Mouse (Mus musculus): ENCODE measurements at regions not wholly inside any gene's neighbourhood (a gene's known extent, or its start where the extent isn't known, plus 50 kb on each side); places are given as distances from the start of the nearest gene placed in this dataset.

DNA sequence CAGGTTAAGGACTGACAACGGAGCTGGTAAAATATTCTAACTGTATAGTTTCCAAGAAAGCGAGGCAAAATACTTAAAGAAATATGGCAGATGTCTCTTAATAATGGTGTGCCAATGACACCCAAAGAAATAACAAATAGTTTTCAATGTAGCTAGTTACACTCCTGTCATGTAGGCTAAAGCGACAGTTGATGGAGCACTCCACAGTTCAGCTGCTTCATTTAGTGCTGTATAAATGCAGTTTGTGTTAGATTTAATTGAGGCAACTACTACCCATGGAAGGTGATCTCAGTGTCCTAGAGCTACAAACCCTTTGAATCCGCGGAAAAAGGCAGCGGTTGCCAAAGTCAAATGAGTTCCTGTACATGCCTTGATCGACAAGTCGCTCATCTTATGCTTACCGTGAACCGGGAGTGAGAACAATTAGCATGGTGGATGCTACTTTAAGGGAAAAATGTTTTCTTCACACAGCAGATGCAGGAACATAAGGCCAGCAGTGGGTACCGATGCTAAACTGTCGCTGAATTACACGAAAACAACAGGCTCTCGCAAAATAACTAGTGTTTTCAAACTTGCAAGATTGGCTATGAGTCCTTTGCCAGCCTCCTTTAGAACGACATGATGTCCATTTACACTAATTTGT, 961.4 kb downstream of the Mat2b start:
- Histone ChIP-seq H3K4me3 (ENCODE audit: insufficient read depth, low read depth, low read length) (no peak overlapping the region), H3K27me3 (ENCODE audit: control insufficient read depth, insufficient read depth, low read length) (no peaks in the 10 kb centered on the region), H3K4me1 (ENCODE audit: control insufficient read depth, insufficient read depth, low read length) (no peaks in the 10 kb centered on the region), H3K9ac (ENCODE audit: low read depth, low read length) (no peak overlapping the region), H3K79me2 (ENCODE audit: control insufficient read depth, insufficient read depth, low read length) (no peaks in the 10 kb centered on the region), H3K36me3 (ENCODE audit: control insufficient read depth, insufficient read depth, low read length) (no peaks in the 10 kb centered on the region), H3K27ac (replicated peaks; ENCODE audit: insufficient read depth, low read depth, low read length) (no peak overlapping the region)
- DNase-seq (ENCODE audit: extremely low read depth, low read depth, low spot score), result no peak
- WGBS, result 90% methylated on average over 15 of the region's 15 CpGs
- TF ChIP-seq CTCF (IDR thresholded peaks at IDR 0.05; ENCODE audit: low read depth, low read length) (no peak), POLR2A (IDR thresholded peaks at IDR 0.05; ENCODE audit: extremely low read depth, insufficient read depth, low read length) (no peak)

DNA sequence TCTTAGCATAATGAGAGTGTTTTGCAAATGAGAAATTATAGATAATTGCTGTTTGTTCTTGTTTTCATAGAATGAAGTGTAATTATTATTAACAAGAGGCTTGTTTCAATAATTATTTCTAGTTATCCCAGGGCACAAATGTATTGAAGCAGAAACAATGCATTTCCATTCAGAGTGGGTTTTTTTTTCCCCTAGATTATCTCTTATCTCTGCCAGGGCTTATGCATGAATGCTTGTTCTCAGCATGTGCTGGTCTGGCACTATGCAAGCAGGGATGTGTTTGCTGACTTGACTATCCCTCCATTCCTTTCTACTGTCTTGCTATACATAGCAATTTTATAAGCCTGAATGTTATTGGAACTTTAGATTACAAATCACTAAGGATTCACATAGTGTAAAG, 971.4 kb downstream of the Mat2b start:
- Histone ChIP-seq H3K9ac (ENCODE audit: low read depth, low read length) (no peak overlapping the region), H3K4me1 (ENCODE audit: control insufficient read depth, insufficient read depth, low read length) (no peaks in the 10 kb centered on the region), H3K36me3 (ENCODE audit: control insufficient read depth, insufficient read depth, low read length) (no peaks in the 10 kb centered on the region), H3K27ac (replicated peaks; ENCODE audit: insufficient read depth, low read depth, low read length) (no peak overlapping the region), H3K4me3 (ENCODE audit: insufficient read depth, low read depth, low read length) (no peak overlapping the region), H3K27me3 (ENCODE audit: control insufficient read depth, insufficient read depth, low read length) (no peaks in the 10 kb centered on the region), H3K79me2 (ENCODE audit: control insufficient read depth, insufficient read depth, low read length) (no peaks in the 10 kb centered on the region)
- no peak for DNase-seq (ENCODE audit: extremely low read depth, low read depth, low spot score)
- TF ChIP-seq POLR2A (IDR thresholded peaks at IDR 0.05; ENCODE audit: extremely low read depth, insufficient read depth, low read length) (no peak), CTCF (IDR thresholded peaks at IDR 0.05; ENCODE audit: low read depth, low read length) (no peak)

DNA sequence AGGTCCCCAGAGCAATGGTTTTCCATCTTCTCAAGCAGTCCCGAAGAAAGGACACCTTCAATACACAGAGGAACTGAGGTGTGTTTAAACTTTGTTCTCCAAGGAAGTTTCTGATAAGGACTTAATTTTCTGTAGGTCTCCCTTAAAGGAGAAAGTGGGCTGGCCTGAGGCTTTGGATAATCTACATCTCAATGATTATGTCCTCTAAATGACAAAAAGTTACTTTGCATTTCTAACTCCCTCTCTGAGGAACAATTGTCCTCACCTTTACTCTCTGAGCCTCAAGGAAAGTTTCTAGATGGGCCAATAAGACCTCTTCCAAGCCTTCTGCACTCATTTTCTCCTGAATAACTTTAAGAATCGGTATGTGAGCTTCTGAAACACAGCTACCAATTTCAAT, 1016.5 kb downstream of the Mat2b start:
- Histone ChIP-seq H3K4me1 (ENCODE audit: control insufficient read depth, insufficient read depth, low read length) (no peaks in the 10 kb centered on the region), H3K36me3 (ENCODE audit: control insufficient read depth, insufficient read depth, low read length) (no peaks in the 10 kb centered on the region), H3K79me2 (ENCODE audit: control insufficient read depth, insufficient read depth, low read length) (no peaks in the 10 kb centered on the region), H3K9ac (ENCODE audit: low read depth, low read length) (no peak overlapping the region), H3K27me3 (ENCODE audit: control insufficient read depth, insufficient read depth, low read length) (no peaks in the 10 kb centered on the region), H3K4me3 (ENCODE audit: insufficient read depth, low read depth, low read length) (no peak overlapping the region), H3K27ac (replicated peaks; ENCODE audit: insufficient read depth, low read depth, low read length) (no peak overlapping the region)
- DNase-seq (ENCODE audit: extremely low read depth, low read depth, low spot score), result no peak
- WGBS, result 48% methylated on average over 2 of the region's 2 CpGs
- no peak for TF ChIP-seq CTCF (IDR thresholded peaks at IDR 0.05; ENCODE audit: low read depth, low read length)

DNA sequence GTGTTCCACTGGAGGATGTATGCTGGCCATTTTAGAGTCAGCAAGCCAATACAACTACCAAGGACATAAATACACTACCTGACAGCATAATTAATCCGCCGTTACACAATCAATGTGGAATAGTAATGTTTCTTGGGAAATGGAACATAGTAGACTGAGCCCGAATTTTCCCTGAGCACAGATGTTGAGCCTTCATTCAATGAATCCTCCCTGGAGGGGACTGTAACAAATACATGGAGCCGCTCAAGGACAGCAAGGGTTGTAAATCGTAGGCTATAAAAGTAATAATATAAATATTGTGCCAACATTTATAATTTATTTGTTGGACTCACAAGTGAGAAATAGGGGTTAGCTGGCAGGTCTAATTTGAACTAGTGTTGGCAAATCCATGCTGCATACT, 1041.4 kb downstream of the Mat2b start:
- Histone ChIP-seq H3K4me1 (ENCODE audit: control insufficient read depth, insufficient read depth, low read length) (no peaks in the 10 kb centered on the region), H3K4me3 (ENCODE audit: insufficient read depth, low read depth, low read length) (no peak overlapping the region), H3K79me2 (ENCODE audit: control insufficient read depth, insufficient read depth, low read length) (no peaks in the 10 kb centered on the region), H3K27me3 (ENCODE audit: control insufficient read depth, insufficient read depth, low read length) (no peaks in the 10 kb centered on the region), H3K36me3 (ENCODE audit: control insufficient read depth, insufficient read depth, low read length) (no peaks in the 10 kb centered on the region), H3K9ac (ENCODE audit: low read depth, low read length) (no peak overlapping the region), H3K27ac (replicated peaks; ENCODE audit: insufficient read depth, low read depth, low read length) (no peak overlapping the region)
- no peak for TF ChIP-seq CTCF (IDR thresholded peaks at IDR 0.05; ENCODE audit: low read depth, low read length)
- TF ChIP-seq POLR2A (IDR thresholded peaks at IDR 0.05; ENCODE audit: extremely low read depth, insufficient read depth, low read length), result no peak
- no peak for DNase-seq (ENCODE audit: extremely low read depth, low read depth, low spot score)
- WGBS, result 82% methylated on average over 5 of the region's 5 CpGs

DNA sequence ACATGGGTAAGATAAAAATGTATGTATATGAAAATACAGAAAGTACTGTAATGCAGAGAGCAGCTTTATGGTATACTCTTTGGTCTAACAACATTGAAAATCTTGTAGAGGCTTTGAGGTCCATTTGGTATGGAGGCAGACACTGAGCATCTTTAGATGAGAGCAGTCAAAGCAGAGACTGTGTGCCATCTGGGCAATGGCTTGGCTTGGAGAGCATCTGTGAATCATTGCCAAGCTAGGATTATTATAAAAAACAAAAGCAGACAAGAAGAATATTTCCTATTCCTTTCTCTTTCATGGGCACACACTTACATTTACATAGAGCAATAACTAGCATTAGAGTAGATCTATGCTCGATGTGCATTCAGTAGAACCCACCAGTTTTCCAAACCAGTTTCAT, 1075.6 kb downstream of the Mat2b start:
- TF ChIP-seq CTCF (IDR thresholded peaks at IDR 0.05; ENCODE audit: low read depth, low read length), result no peak
- no peak for TF ChIP-seq POLR2A (IDR thresholded peaks at IDR 0.05; ENCODE audit: extremely low read depth, insufficient read depth, low read length)
- DNase-seq (ENCODE audit: extremely low read depth, low read depth, low spot score), result no peak
- H3K27ac ChIP-seq (replicated peaks; ENCODE audit: insufficient read depth, low read depth, low read length), result no peak overlapping the region
- no peaks in the 10 kb centered on the region for H3K4me1 ChIP-seq (ENCODE audit: control insufficient read depth, insufficient read depth, low read length)
- H3K4me3 ChIP-seq (ENCODE audit: insufficient read depth, low read depth, low read length), result no peak overlapping the region
- 88% methylated on average over 1 of the region's 1 CpGs for WGBS
- H3K36me3 ChIP-seq (ENCODE audit: control insufficient read depth, insufficient read depth, low read length), result no peaks in the 10 kb centered on the region
- H3K9ac ChIP-seq (ENCODE audit: low read depth, low read length), result no peak overlapping the region
- H3K79me2 ChIP-seq (ENCODE audit: control insufficient read depth, insufficient read depth, low read length), result no peaks in the 10 kb centered on the region
- H3K27me3 ChIP-seq (ENCODE audit: control insufficient read depth, insufficient read depth, low read length), result no peaks in the 10 kb centered on the region

GRCm38 (mm10) chr11:39615843-39616242, 1079.2 kb downstream of the Mat2b start:
- no peak overlapping the region for H3K4me3 ChIP-seq (ENCODE audit: insufficient read depth, low read depth, low read length)
- H3K4me1 ChIP-seq (ENCODE audit: control insufficient read depth, insufficient read depth, low read length), result no peaks in the 10 kb centered on the region
- WGBS, result 75% methylated on average over 3 of the region's 3 CpGs
- no peak for TF ChIP-seq CTCF (IDR thresholded peaks at IDR 0.05; ENCODE audit: low read depth, low read length)
- no peak for TF ChIP-seq POLR2A (IDR thresholded peaks at IDR 0.05; ENCODE audit: extremely low read depth, insufficient read depth, low read length)
- H3K36me3 ChIP-seq (ENCODE audit: control insufficient read depth, insufficient read depth, low read length), result no peaks in the 10 kb centered on the region
- H3K79me2 ChIP-seq (ENCODE audit: control insufficient read depth, insufficient read depth, low read length), result no peaks in the 10 kb centered on the region
- no peak for DNase-seq (ENCODE audit: extremely low read depth, low read depth, low spot score)
- no peaks in the 10 kb centered on the region for H3K27me3 ChIP-seq (ENCODE audit: control insufficient read depth, insufficient read depth, low read length)
- no peak overlapping the region for H3K27ac ChIP-seq (replicated peaks; ENCODE audit: insufficient read depth, low read depth, low read length)
- no peak overlapping the region for H3K9ac ChIP-seq (ENCODE audit: low read depth, low read length)

Data from liver, adult 2 months (tissue).